Mouse (Mus musculus): Measurements from ENCODE around the gene Fzd4. TPM values are rescaled to one million over a fixed set of nuclear protein-coding genes. Genes with fewer than 3 reads are reported as not detected.

Gene Fzd4
- total RNA-seq, 2 experiments from 2014 or later = 6.3 to 6.9 TPM

- DNase-seq (ENCODE audit: low spot score in 2 of 2) = no peak
- intact Hi-C loops (cut with DNase I) = no loop called here
These were observed 19.0 kb downstream of the Fzd4 start for GRCm38 (mm10) chr7:89423194-89423593.

GRCm38 (mm10) chr7:89423688-89424255 is 19.6 kb downstream of the Fzd4 start:
- DNase-seq (ENCODE audit: low spot score in 2 of 2) = no peak
- intact Hi-C loops (cut with DNase I) = no loop called here

GRCm38 (mm10) chr7:89424659-89425058 is 20.5 kb downstream of the Fzd4 start:
- intact Hi-C loops (cut with DNase I) = no loop called here
- no peak for DNase-seq (ENCODE audit: low spot score in 2 of 2)

GRCm38 (mm10) chr7:89425803-89426725 is 21.9 kb downstream of the Fzd4 start:
- intact Hi-C loops (cut with DNase I) = no loop called here
- no peak for DNase-seq (ENCODE audit: low spot score in 2 of 2)

- intact Hi-C loops (cut with DNase I) = no loop called here
- DNase-seq (ENCODE audit: low spot score in 2 of 2) = no peak
These were observed 22.9 kb downstream of the Fzd4 start for GRCm38 (mm10) chr7:89427101-89427500.

GRCm38 (mm10) chr7:89428804-89429203 is 24.6 kb downstream of the Fzd4 start:
- intact Hi-C loops (cut with DNase I) = no loop called here
- no peak for DNase-seq (ENCODE audit: low spot score in 2 of 2)

GRCm38 (mm10) chr7:89429326-89429725 is 25.2 kb downstream of the Fzd4 start:
- DNase-seq (ENCODE audit: low spot score in 2 of 2) = no peak
- intact Hi-C loops (cut with DNase I) = no loop called here

- no peak for DNase-seq (ENCODE audit: low spot score in 2 of 2)
- intact Hi-C loops (cut with DNase I) = no loop called here
These were observed 27.0 kb downstream of the Fzd4 start for GRCm38 (mm10) chr7:89431185-89431584.

- DNase-seq (ENCODE audit: low spot score in 2 of 2) = peak; percentile 29 to 80
- intact Hi-C loops (cut with DNase I) = no loop called here
These were observed 29.2 kb downstream of the Fzd4 start for GRCm38 (mm10) chr7:89433193-89433892.

GRCm38 (mm10) chr7:89433893-89434616 is 29.9 kb downstream of the Fzd4 start:
- intact Hi-C loops (cut with DNase I) = no loop called here
- DNase-seq (ENCODE audit: low spot score in 2 of 2) = no peak

- intact Hi-C loops (cut with DNase I) = no loop called here
- DNase-seq (ENCODE audit: low spot score in 2 of 2) = no peak
These were observed 32.2 kb downstream of the Fzd4 start for GRCm38 (mm10) chr7:89436404-89436803.

GRCm38 (mm10) chr7:89437589-89437988 is 33.4 kb downstream of the Fzd4 start:
- intact Hi-C loops (cut with DNase I) = loop anchor here (1.0 kb wide), 1 partner anchor 36 kb away; no protein-coding TSS in a partner anchor
- peak; percentile 53 to 68 for DNase-seq (ENCODE audit: low spot score in 2 of 2)

- intact Hi-C loops (cut with DNase I) = no loop called here
- DNase-seq (ENCODE audit: low spot score in 2 of 2) = no peak
These were observed 37.1 kb downstream of the Fzd4 start for GRCm38 (mm10) chr7:89441291-89441690.

GRCm38 (mm10) chr7:89442242-89442641 is 38.1 kb downstream of the Fzd4 start:
- DNase-seq (ENCODE audit: low spot score in 2 of 2) = no peak

GRCm38 (mm10) chr7:89445137-89445536 is 41.0 kb downstream of the Fzd4 start:
- DNase-seq (ENCODE audit: low spot score in 2 of 2) = no peak
- intact Hi-C loops (cut with DNase I) = no loop called here

More at GRCm38 (mm10) chr7:89442242-89442641, 38.1 kb downstream of the Fzd4 start:
- intact Hi-C loops (cut with DNase I) = no loop called here

- intact Hi-C loops (cut with DNase I) = no loop called here
- DNase-seq (ENCODE audit: low spot score in 2 of 2) = no peak
These were observed 46.2 kb downstream of the Fzd4 start for GRCm38 (mm10) chr7:89450312-89450711.

- no peak for DNase-seq (ENCODE audit: low spot score in 2 of 2)
- intact Hi-C loops (cut with DNase I) = no loop called here
These were observed 52.4 kb downstream of the Fzd4 start for GRCm38 (mm10) chr7:89456380-89457076.

- intact Hi-C loops (cut with DNase I) = no loop called here
- no peak for DNase-seq (ENCODE audit: low spot score in 2 of 2)
These were observed 55.5 kb downstream of the Fzd4 start for GRCm38 (mm10) chr7:89459691-89460090.

GRCm38 (mm10) chr7:89460911-89461310 is 56.8 kb downstream of the Fzd4 start:
- intact Hi-C loops (cut with DNase I) = no loop called here
- DNase-seq (ENCODE audit: low spot score in 2 of 2) = no peak

All from left cerebral cortex, postnatal 25 days (tissue).